In genomic region chr17:31867061-31867460, GRCm38 (mm10) we compare ENCODE assay signal across 16 mouse cellular contexts. TPM values are rescaled to one million over a fixed set of nuclear protein-coding genes. Genes with fewer than 3 reads are reported as not detected.
DNase-seq lines count a peak whose midpoint lies in the region.
"Had no signal": no experiment of that assay in that cellular context is flagged by ENCODE, and none has a peak within 500 bp of the region (broad histone marks: within the 10 kb centered on the region; RNA-seq: fewer than 3 reads in every experiment).

No protein-coding gene starts in this region.

- peak; percentile 1 for DNase-seq in gastrocnemius, postnatal 10 days
- DNase-seq in gastrocnemius, adult 8-10 months (ENCODE audit: low spot score in 2 of 2) = no peak
- peak; percentile 0 for DNase-seq in kidney, postnatal 4 days
- no peak for DNase-seq in kidney, adult 8-10 months
- DNase-seq in urinary bladder, adult 2 months (ENCODE audit: low spot score) = peak; percentile 19
- DNase-seq in urinary bladder, postnatal 25 days (ENCODE audit: low spot score) = no peak
- no peak for DNase-seq in left cerebral cortex, postnatal 36 days (ENCODE audit: low spot score in 2 of 2)
- DNase-seq: B cell, adult 2 months; cerebellum, adult 11-12 months; cerebellum, adult 9-11 months; embryo, embryonic 11 days; left cerebral cortex, postnatal 4 days; liver, postnatal 0 days; retina, postnatal 1 day; right cerebral cortex, postnatal 14 days; thymus, postnatal 25 days had no signal

- intact Hi-C loops in left cerebral cortex, postnatal 36 days (cut with DNase I) = no loop called here

RNA-seq across cellular contexts. Expression of gene Sik1, which starts 11.5 kb away (rescaled TPM):
- total RNA-seq in gastrocnemius, postnatal 10 days (2021) = 10 to 100 TPM; 30.6 to 33.2 TPM
- total RNA-seq in gastrocnemius, adult 8-10 months (2022) = 10 to 100 TPM in 2 of 4 experiments, 1 to 10 TPM in 2; 7.8 to 22.8 (median 13.9) TPM
- polyA plus RNA-seq in urinary bladder, adult 2 months (2012; rRNA removed) = 32.3 and 34.9 TPM in 2 replicates
- 10 to 100 TPM; 17.7 to 23.7 TPM for total RNA-seq in left cerebral cortex, postnatal 36 days (2021)

Comparison
In these comparisons a context has a peak if more than half of its experiments do, and no peak if none do; other contexts are left out.
1. DNase-seq: peak in gastrocnemius, postnatal 10 days (single experiment), kidney, postnatal 4 days (2 of 2) and urinary bladder, adult 2 months (single experiment); none in gastrocnemius, adult 8-10 months (0 of 2), kidney, adult 8-10 months (0 of 2), urinary bladder, postnatal 25 days (single experiment) and left cerebral cortex, postnatal 36 days (0 of 2).